Mouse (Mus musculus): ENCODE measurements around the gene Grin1.
A peak's percentile ranks its signal among the peaks of the same experiment; 100 is the strongest.

Gene Grin1

GRCm38 (mm10) chr2:25318971-25319773 lies at the start of gene Grin1:
Gene Grin1 (minus strand): TSS chr2:25319187.
- peak; percentile 64 to 73 for DNase-seq

- DNase-seq = peak; percentile 64
Measured at GRCm38 (mm10) chr2:25365091-25365761, 46.2 kb upstream of the Grin1 start, which contains the start of gene Uap1l1. Gene Uap1l1 (minus strand): TSS chr2:25365682.

GRCm38 (mm10) chr2:25364761-25365090 lies 45.7 kb upstream of the Grin1 start:
- DNase-seq = no peak

- no peak for DNase-seq
Measured at GRCm38 (mm10) chr2:25364313-25364712, 45.3 kb upstream of the Grin1 start.

- DNase-seq = no peak
Measured at GRCm38 (mm10) chr2:25363478-25364178, 44.6 kb upstream of the Grin1 start.

GRCm38 (mm10) chr2:25359848-25360247 lies 40.9 kb upstream of the Grin1 start:
- DNase-seq = no peak

GRCm38 (mm10) chr2:25356208-25357079 lies 37.5 kb upstream of the Grin1 start, which contains the start of gene Dpp7:
Gene Dpp7 (minus strand): TSS chr2:25356359.
- peak; percentile 84 to 87 for DNase-seq

GRCm38 (mm10) chr2:25355419-25356066 lies 36.6 kb upstream of the Grin1 start:
- DNase-seq = no peak

- no peak for DNase-seq
Measured at GRCm38 (mm10) chr2:25354211-25354610, 35.2 kb upstream of the Grin1 start.

- no peak for DNase-seq
Measured at GRCm38 (mm10) chr2:25350701-25351100, 31.7 kb upstream of the Grin1 start.

- no peak for DNase-seq
Measured at GRCm38 (mm10) chr2:25349499-25349898, 30.5 kb upstream of the Grin1 start.

GRCm38 (mm10) chr2:25348162-25348561 lies 29.2 kb upstream of the Grin1 start:
- DNase-seq = no peak

- DNase-seq = no peak
Measured at GRCm38 (mm10) chr2:25338303-25338702, 19.3 kb upstream of the Grin1 start.

GRCm38 (mm10) chr2:25333569-25333968 lies 14.6 kb upstream of the Grin1 start:
- DNase-seq = no peak

- peak; percentile 99 for DNase-seq
Measured at GRCm38 (mm10) chr2:25332286-25333160, 13.5 kb upstream of the Grin1 start, which contains the start of gene Man1b1. Gene Man1b1 (plus strand): TSS chr2:25332338.

- DNase-seq = no peak
Measured at GRCm38 (mm10) chr2:25331470-25331869, 12.5 kb upstream of the Grin1 start.

GRCm38 (mm10) chr2:25328440-25328839 lies 9.5 kb upstream of the Grin1 start:
- DNase-seq = peak; percentile 30 to 32

- DNase-seq = no peak
Measured at GRCm38 (mm10) chr2:25326036-25326435, 7.0 kb upstream of the Grin1 start.

GRCm38 (mm10) chr2:25320084-25320483 lies 1.1 kb upstream of the Grin1 start:
- no peak for DNase-seq

GRCm38 (mm10) chr2:25318119-25318966 lies 644 bp downstream of the Grin1 start:
- no peak for DNase-seq
